ENCODE assay signal across 12 mouse cellular contexts in the genomic region with DNA sequence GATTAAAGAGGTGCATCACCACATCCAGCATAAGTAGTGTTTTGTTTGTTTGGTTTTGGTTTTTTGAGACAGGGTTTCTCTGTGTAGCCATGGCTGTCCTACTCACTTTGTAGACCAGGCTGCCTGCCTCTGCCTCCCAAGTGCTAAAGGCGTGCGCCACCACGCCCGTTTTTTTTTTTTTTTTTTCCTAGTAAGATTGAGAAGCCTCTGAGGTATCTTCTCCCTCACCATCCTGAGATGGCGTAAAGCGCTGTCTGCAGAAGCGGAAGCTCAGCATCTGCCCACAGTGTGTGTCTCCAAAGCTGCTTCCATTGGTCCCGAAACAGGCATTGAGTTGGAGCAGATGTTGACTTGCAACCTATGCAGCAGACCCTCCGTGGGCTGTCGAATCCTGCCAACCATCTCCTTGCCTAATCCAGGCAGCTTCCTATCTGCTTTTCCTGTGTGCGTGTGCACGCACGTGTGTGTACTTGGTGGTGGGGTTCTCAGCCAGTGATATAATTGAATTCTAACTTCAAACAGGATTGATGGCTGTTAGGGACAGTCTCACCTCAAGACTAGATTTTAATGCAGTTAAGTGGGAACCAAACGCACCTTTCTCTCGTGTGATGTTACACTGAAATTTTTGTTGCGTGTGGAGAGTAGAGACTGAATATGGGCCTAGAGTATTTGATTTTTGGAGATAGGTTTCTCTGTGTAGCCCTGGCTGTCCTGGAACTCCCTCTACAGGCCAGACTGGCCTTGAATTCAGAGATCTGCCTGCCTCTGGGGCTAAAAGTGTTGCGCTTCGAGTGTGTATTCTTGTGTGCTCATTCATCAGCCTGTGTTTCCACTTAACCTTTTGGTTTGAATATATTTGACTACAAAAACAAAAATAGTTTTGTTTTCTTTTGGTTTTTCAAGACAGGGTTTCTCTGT. TPM values are rescaled to one million over a fixed set of nuclear protein-coding genes. Genes with fewer than 3 reads are reported as not detected.
DNase-seq lines count a peak whose midpoint lies in the region; ATAC-seq and TF ChIP-seq lines count a peak whose summit lies in the region.
"Had no signal": no experiment of that assay in that cellular context is flagged by ENCODE, and none has a peak within 500 bp of the region (broad histone marks: within the 10 kb centered on the region; RNA-seq: fewer than 3 reads in every experiment).

No protein-coding gene starts in this region.

- H3K9me3 ChIP-seq in kidney, postnatal 0 days (replicated peaks; ENCODE audit: low read length): no peaks in the 10 kb centered on the region
- H3K9me3 ChIP-seq in kidney, embryonic 15.5 days (replicated peaks): no peaks in the 10 kb centered on the region
- no peaks in the 10 kb centered on the region for H3K9me3 ChIP-seq in ES-E14 (ENCODE audit: control insufficient read depth, insufficient read depth, low read depth, low read length)
- H3K9me3 ChIP-seq in forebrain, embryonic 15.5 days: no peaks in the 10 kb centered on the region
- H3K9me3 ChIP-seq: embryonic facial prominence, embryonic 12.5 days; liver, embryonic 15.5 days; midbrain, embryonic 10.5 days had no signal

- no peaks in the 10 kb centered on the region for H3K27me3 ChIP-seq in kidney, postnatal 0 days (ENCODE audit: insufficient read depth, low read length)
- no peaks in the 10 kb centered on the region for H3K27me3 ChIP-seq in kidney, embryonic 15.5 days
- no peaks in the 10 kb centered on the region for H3K27me3 ChIP-seq in forebrain, embryonic 15.5 days
- H3K27me3 ChIP-seq: embryonic facial prominence, embryonic 12.5 days; liver, embryonic 15.5 days had no signal

- no peaks in the 10 kb centered on the region for H3K4me1 ChIP-seq in kidney, postnatal 0 days (replicated peaks; ENCODE audit: insufficient read depth, low read length)
- no peaks in the 10 kb centered on the region for H3K4me1 ChIP-seq in kidney, embryonic 15.5 days
- peaks cover 0 to 6% of the 10 kb centered on the region in 2 experiments; a peak in 1 of 4 replicates for H3K4me1 ChIP-seq in ES-E14 (ENCODE audit: control insufficient read depth in 2 of 2, insufficient read depth in 2 of 2, low read length in 2 of 2, poor library complexity in 1 of 2)
- no peaks in the 10 kb centered on the region for H3K4me1 ChIP-seq in forebrain, embryonic 15.5 days
- H3K4me1 ChIP-seq: embryonic facial prominence, embryonic 12.5 days; midbrain, embryonic 10.5 days had no signal

- WGBS in kidney, postnatal 0 days: 66% methylated on average over 18 of the region's 18 CpGs
- 72% methylated on average over 18 of the region's 18 CpGs for WGBS in kidney, embryonic 15.5 days
- 78% methylated on average over 18 of the region's 18 CpGs for WGBS in forebrain, embryonic 15.5 days

- H3K9ac ChIP-seq in kidney, postnatal 0 days (ENCODE audit: low read depth, low read length): no peak overlapping the region
- H3K9ac ChIP-seq in kidney, embryonic 15.5 days: no peak overlapping the region
- H3K9ac ChIP-seq in ES-E14 (ENCODE audit: insufficient read depth, low read depth, low read length, poor library complexity, severe bottlenecking): no peak overlapping the region; the same call in 1 of the 2 replicates
- no peak overlapping the region for H3K9ac ChIP-seq in forebrain, embryonic 15.5 days (replicated peaks)
- H3K9ac ChIP-seq: embryonic facial prominence, embryonic 12.5 days; liver, embryonic 15.5 days had no signal

- no peak overlapping the region for H3K27ac ChIP-seq in kidney, postnatal 0 days
- H3K27ac ChIP-seq in kidney, embryonic 15.5 days: no peak overlapping the region
- no peak overlapping the region for H3K27ac ChIP-seq in ES-E14 (ENCODE audit: insufficient read depth, low read depth, low read length, poor library complexity, severe bottlenecking)
- no peak overlapping the region for H3K27ac ChIP-seq in forebrain, embryonic 15.5 days (replicated peaks)
- H3K27ac ChIP-seq: embryonic facial prominence, embryonic 12.5 days; liver, embryonic 15.5 days; midbrain, embryonic 10.5 days had no signal

- no peak for DNase-seq in kidney, postnatal 0 days (ENCODE audit: low spot score)
- no peak for DNase-seq in ES-E14 (ENCODE audit: low read depth, low spot score)
- no peak for DNase-seq in heart, adult 8-10 months (ENCODE audit: low spot score)
- no peak for DNase-seq in thymus, postnatal 14 days
- DNase-seq: cerebellum, adult 18-20 months; kidney, adult 9 months had no signal

- TF ChIP-seq CTCF in kidney, postnatal 0 days (IDR thresholded peaks at IDR 0.05; ENCODE audit: low read depth): peak; percentile 37; the same call in 1 of the 2 replicates

- H3K4me2 ChIP-seq in kidney, postnatal 0 days (ENCODE audit: low read length): no peak overlapping the region
- H3K4me2 ChIP-seq in kidney, embryonic 15.5 days: no peak overlapping the region
- H3K4me2 ChIP-seq in forebrain, embryonic 15.5 days (replicated peaks): no peak overlapping the region
- H3K4me2 ChIP-seq: embryonic facial prominence, embryonic 12.5 days; liver, embryonic 15.5 days had no signal

- in situ Hi-C loops in ES-E14 (cut with MboI; ENCODE audit: low sequenced_read_pairs in 2 of 2, unreplicated experiment in 2 of 2): no loop called here

- no peak overlapping the region for H3K4me3 ChIP-seq in kidney, postnatal 0 days (replicated peaks; ENCODE audit: low read depth, low read length)
- no peak overlapping the region for H3K4me3 ChIP-seq in kidney, embryonic 15.5 days (replicated peaks)
- H3K4me3 ChIP-seq in ES-E14 (ENCODE audit: insufficient read depth in 1 of 2, low read depth in 1 of 2, low read length in 2 of 2, poor library complexity in 1 of 2, severe bottlenecking in 1 of 2): no peak overlapping the region
- no peak overlapping the region for H3K4me3 ChIP-seq in forebrain, embryonic 15.5 days
- H3K4me3 ChIP-seq: embryonic facial prominence, embryonic 12.5 days; liver, embryonic 15.5 days; midbrain, embryonic 10.5 days had no signal

- peaks cover 15% of the 10 kb centered on the region; the same call in 1 of the 2 replicates for H3K36me3 ChIP-seq in kidney, postnatal 0 days (ENCODE audit: insufficient read depth, low read length)
- H3K36me3 ChIP-seq in kidney, embryonic 15.5 days: peaks cover 32% of the 10 kb centered on the region
- peaks cover 12% of the 10 kb centered on the region for H3K36me3 ChIP-seq in ES-E14 (ENCODE audit: control insufficient read depth, insufficient read depth, low read length, poor library complexity, severe bottlenecking)
- H3K36me3 ChIP-seq in forebrain, embryonic 15.5 days: peaks cover 11% of the 10 kb centered on the region

- ATAC-seq in kidney, postnatal 0 days (replicated peaks; ENCODE audit: low FRiP score, low read depth): no peak
- no peak for ATAC-seq in kidney, embryonic 15.5 days (replicated peaks; ENCODE audit: low FRiP score)
- ATAC-seq in forebrain, embryonic 15.5 days (replicated peaks): peak; percentile 29; the same call in 1 of the 2 replicates
- peak; percentile 17; the same call in 1 of the 2 replicates for ATAC-seq in megakaryocyte, adult 5-6 weeks (ENCODE audit: poor library complexity, severe bottlenecking)

TF ChIP-seq in ES-E14, 5 proteins besides CTCF, POLR2A, EP300 and RAD21:
- TF ChIP-seq ZC3H11A (IDR thresholded peaks at IDR 0.05; ENCODE audit: borderline replicate concordance, low read depth, low read length): no peak
- TF ChIP-seq MAFK (IDR thresholded peaks at IDR 0.05; ENCODE audit: insufficient read depth, low read depth, low read length): no peak
- TF ChIP-seq ZNF384 (IDR thresholded peaks at IDR 0.05; ENCODE audit: low read depth, low read length): peak; percentile 73
- TF ChIP-seq HCFC1 (IDR thresholded peaks at IDR 0.05; ENCODE audit: borderline replicate concordance, insufficient read depth, low read length): no peak

RNA-seq across cellular contexts. Expression of a gene that starts 19.7 kb away (rescaled TPM):
- 894 and 974 TPM in 2 replicates for polyA plus RNA-seq in kidney, postnatal 0 days (2015; fragmentation: Nextera tagmentation; extraction: Ambion mirVana)
- polyA plus RNA-seq in kidney, embryonic 15.5 days (2015; fragmentation: Nextera tagmentation; extraction: Ambion mirVana): 557 and 573 TPM in 2 replicates
- 328 and 481 TPM in 2 replicates for total RNA-seq in ES-E14 (2012; rRNA removed)
- 447 and 482 TPM in 2 replicates for polyA plus RNA-seq in forebrain, embryonic 15.5 days (2015; fragmentation: Nextera tagmentation; extraction: Ambion mirVana)
- 402 and 461 TPM in 2 replicates for total RNA-seq in megakaryocyte, adult 5-6 weeks (2015)
- 143 and 163 TPM in 2 replicates for total RNA-seq in megakaryocyte, adult 5-6 weeks (2017)
- 1,000 to 10,000 TPM; 2,608 to 2,760 (median 2,679) TPM for total RNA-seq in heart, adult 8-10 months (2022)

RNA-seq across cellular contexts. Expression of a gene that starts 37.5 kb away (rescaled TPM):
- polyA plus RNA-seq in kidney, postnatal 0 days (2015; fragmentation: Nextera tagmentation; extraction: Ambion mirVana): 156 and 160 TPM in 2 replicates
- 228 and 250 TPM in 2 replicates for polyA plus RNA-seq in kidney, embryonic 15.5 days (2015; fragmentation: Nextera tagmentation; extraction: Ambion mirVana)
- 176 and 189 TPM in 2 replicates for total RNA-seq in ES-E14 (2012; rRNA removed)
- 191 and 194 TPM in 2 replicates for polyA plus RNA-seq in forebrain, embryonic 15.5 days (2015; fragmentation: Nextera tagmentation; extraction: Ambion mirVana)
- total RNA-seq in megakaryocyte, adult 5-6 weeks (2015): 559 and 619 TPM in 2 replicates
- total RNA-seq in megakaryocyte, adult 5-6 weeks (2017): 895 and 963 TPM in 2 replicates
- total RNA-seq in heart, adult 8-10 months (2022): 10 to 100 TPM; 36.7 to 45.0 (median 41.1) TPM

Comparison
In these comparisons a context has a peak if more than half of its experiments do, and no peak if none do; other contexts are left out.
1. ATAC-seq: peak in forebrain, embryonic 15.5 days (single experiment) and megakaryocyte, adult 5-6 weeks (single experiment); none in kidney, postnatal 0 days (single experiment) and kidney, embryonic 15.5 days (single experiment).